8 mouse cellular contexts compared by ENCODE assay signal in the genomic region with DNA sequence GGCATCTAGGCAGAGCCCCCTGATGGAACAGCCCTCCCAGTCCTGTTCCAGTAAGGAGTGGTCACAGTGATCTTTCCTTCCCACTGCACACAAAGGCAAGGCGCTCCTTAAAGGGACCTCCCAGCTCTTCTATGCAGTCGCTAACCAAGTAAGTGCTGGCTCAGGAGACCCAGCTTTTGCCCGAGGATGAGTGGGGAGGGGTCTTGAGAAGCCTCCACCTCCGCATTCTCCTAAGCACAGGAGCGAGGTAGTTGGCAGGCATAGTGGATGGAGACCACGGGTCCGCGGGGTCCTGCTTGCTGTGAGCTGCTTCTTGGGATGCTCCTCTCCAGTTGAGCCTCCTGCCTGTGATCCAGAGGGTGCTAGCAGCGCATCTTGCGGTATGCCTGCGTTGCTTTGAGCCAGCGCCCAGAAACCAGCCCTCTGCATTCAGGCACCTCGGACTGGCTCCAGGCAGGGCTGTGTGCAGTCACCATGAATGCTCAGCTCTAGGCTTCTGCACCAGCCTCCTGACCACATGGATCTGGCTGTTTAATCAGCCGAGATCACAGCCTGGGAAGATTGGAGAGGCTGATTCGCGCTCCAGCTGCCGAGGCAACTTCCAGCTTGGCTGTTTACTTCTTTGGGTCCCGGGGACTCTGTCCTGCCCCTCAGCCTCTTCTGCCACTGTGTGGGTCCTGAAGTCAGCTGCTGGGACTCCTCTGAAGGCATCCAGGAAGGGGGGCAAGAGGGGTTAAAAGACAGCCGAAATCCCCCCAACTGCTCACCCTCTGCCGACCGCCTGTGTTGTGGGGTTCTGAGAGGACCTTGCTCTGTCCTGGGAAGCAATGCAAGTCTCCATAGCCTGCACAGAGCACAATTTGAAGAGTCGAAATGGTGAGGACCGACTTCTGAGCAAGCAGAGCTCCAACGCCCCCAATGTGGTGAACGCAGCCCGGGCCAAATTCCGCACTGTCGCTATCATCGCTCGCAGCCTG. TPM values are rescaled to one million over a fixed set of nuclear protein-coding genes. Genes with fewer than 3 reads are reported as not detected.
A peak's percentile ranks its signal among the peaks of the same experiment; 100 is the strongest.
DNase-seq lines count a peak whose midpoint lies in the region; ATAC-seq and TF ChIP-seq lines count a peak whose summit lies in the region.

Kcnab1 (plus strand) TSS at position 440 of the 977 bp plus-strand sequence.

- ATAC-seq in lung, embryonic 16.5 days (ENCODE audit: low read depth) = peak; percentile 65
- peak; percentile 76; the same call in 1 of the 2 replicates for ATAC-seq in embryonic facial prominence, embryonic 14.5 days (ENCODE audit: low read depth)
- peak; percentile 35; the same call in 1 of the 2 replicates for ATAC-seq in heart, embryonic 14.5 days (ENCODE audit: insufficient number of reproducible peaks, insufficient read depth, low FRiP score, low read depth)
- peak; percentile 74 for ATAC-seq in stomach, embryonic 14.5 days (ENCODE audit: insufficient number of reproducible peaks, insufficient read depth, low FRiP score, low read depth)

- H3K4me1 ChIP-seq in lung, embryonic 16.5 days (replicated peaks; ENCODE audit: control insufficient read depth, insufficient read depth, low read length) = peaks cover 5% of the 10 kb centered on the region; the same call in 1 of the 2 replicates
- no peaks in the 10 kb centered on the region for H3K4me1 ChIP-seq in lung, adult 2 months (ENCODE audit: control insufficient read depth, insufficient read depth, low read length)
- peaks cover 11% of the 10 kb centered on the region; the same call in 1 of the 2 replicates for H3K4me1 ChIP-seq in embryonic facial prominence, embryonic 14.5 days (ENCODE audit: control insufficient read depth, insufficient read depth, low read length)
- peaks cover 6 to 11% of the 10 kb centered on the region in 2 experiments for H3K4me1 ChIP-seq in heart, embryonic 14.5 days (ENCODE audit: control insufficient read depth in 2 of 2, insufficient read depth in 2 of 2, low read length in 2 of 2)
- H3K4me1 ChIP-seq in midbrain, embryonic 10.5 days = peaks cover 39% of the 10 kb centered on the region
- peaks cover 8% of the 10 kb centered on the region for H3K4me1 ChIP-seq in stomach, embryonic 14.5 days (ENCODE audit: control insufficient read depth, insufficient read depth, low read length)

- H3K4me3 ChIP-seq in lung, embryonic 16.5 days (ENCODE audit: low read length) = peak within 1 kb of the TSS; percentile 39
- H3K4me3 ChIP-seq in lung, adult 2 months (replicated peaks; ENCODE audit: extremely low read depth, low read depth, low read length) = no peak within 1 kb of the TSS
- H3K4me3 ChIP-seq in embryonic facial prominence, embryonic 14.5 days (ENCODE audit: low read depth, low read length) = peak within 1 kb of the TSS; percentile 45
- peak within 1 kb of the TSS; percentile 44 to 48 for H3K4me3 ChIP-seq in heart, embryonic 14.5 days (ENCODE audit: control insufficient read depth in 1 of 2, insufficient read depth in 1 of 2, low read depth in 1 of 2, low read length in 2 of 2)
- H3K4me3 ChIP-seq in midbrain, embryonic 10.5 days = peak within 1 kb of the TSS; percentile 66
- H3K4me3 ChIP-seq in stomach, embryonic 14.5 days (ENCODE audit: low read depth, low read length) = peak within 1 kb of the TSS; percentile 35

- DNase-seq in lung, adult 2 months = no peak
- DNase-seq in embryonic facial prominence, embryonic 14.5 days (ENCODE audit: low spot score) = peak; percentile 53
- DNase-seq in layer of hippocampus, adult 9-11 months = peak; percentile 61
- peak; percentile 64 for DNase-seq in midbrain, embryonic 10.5 days (ENCODE audit: low spot score)
- DNase-seq in thymus, postnatal 36 days = no peak

- peaks cover 5% of the 10 kb centered on the region; the same call in 1 of the 2 replicates for H3K27me3 ChIP-seq in lung, embryonic 16.5 days (ENCODE audit: control insufficient read depth, insufficient read depth, low read depth, low read length)
- peaks cover 26% of the 10 kb centered on the region for H3K27me3 ChIP-seq in embryonic facial prominence, embryonic 14.5 days (replicated peaks; ENCODE audit: control insufficient read depth, insufficient read depth, low read length)
- no peaks in the 10 kb centered on the region for H3K27me3 ChIP-seq in heart, embryonic 14.5 days (ENCODE audit: control insufficient read depth, insufficient read depth, low read length)
- peaks cover 38% of the 10 kb centered on the region for H3K27me3 ChIP-seq in midbrain, embryonic 10.5 days (ENCODE audit: low read depth, poor library complexity, severe bottlenecking)
- H3K27me3 ChIP-seq in stomach, embryonic 14.5 days (ENCODE audit: control insufficient read depth, insufficient read depth, low read length) = no peaks in the 10 kb centered on the region

- H3K9me3 ChIP-seq in lung, embryonic 16.5 days (ENCODE audit: control insufficient read depth, low read length) = no peaks in the 10 kb centered on the region
- H3K9me3 ChIP-seq in embryonic facial prominence, embryonic 14.5 days (ENCODE audit: control insufficient read depth, low read length) = no peaks in the 10 kb centered on the region
- H3K9me3 ChIP-seq in heart, embryonic 14.5 days (ENCODE audit: control insufficient read depth, low read length) = no peaks in the 10 kb centered on the region
- H3K9me3 ChIP-seq in midbrain, embryonic 10.5 days (replicated peaks) = no peaks in the 10 kb centered on the region
- no peaks in the 10 kb centered on the region for H3K9me3 ChIP-seq in stomach, embryonic 14.5 days (ENCODE audit: control insufficient read depth, low read depth, low read length)

- no peak for TF ChIP-seq CTCF in lung, adult 2 months (IDR thresholded peaks at IDR 0.05; ENCODE audit: insufficient read depth, low read length)

- no peaks in the 10 kb centered on the region for H3K36me3 ChIP-seq in lung, embryonic 16.5 days (ENCODE audit: control insufficient read depth, insufficient read depth, low read length)
- no peaks in the 10 kb centered on the region for H3K36me3 ChIP-seq in embryonic facial prominence, embryonic 14.5 days (ENCODE audit: control insufficient read depth, insufficient read depth, low read length)
- no peaks in the 10 kb centered on the region for H3K36me3 ChIP-seq in heart, embryonic 14.5 days (ENCODE audit: control insufficient read depth, insufficient read depth, low read length)
- no peaks in the 10 kb centered on the region for H3K36me3 ChIP-seq in midbrain, embryonic 10.5 days
- H3K36me3 ChIP-seq in stomach, embryonic 14.5 days (ENCODE audit: control insufficient read depth, insufficient read depth, low read length) = no peaks in the 10 kb centered on the region

- under 1% methylated on average over 30 of the region's 30 CpGs for WGBS in lung, embryonic 16.5 days
- 2% methylated on average over 30 of the region's 30 CpGs for WGBS in lung, adult 2 months
- WGBS in embryonic facial prominence, embryonic 14.5 days = 0% methylated on average over 28 of the region's 30 CpGs
- WGBS in heart, embryonic 14.5 days = under 1% methylated on average over 30 of the region's 30 CpGs
- under 1% methylated on average over 30 of the region's 30 CpGs for WGBS in midbrain, embryonic 10.5 days
- WGBS in stomach, embryonic 14.5 days = 2% methylated on average over 30 of the region's 30 CpGs

- no peak for TF ChIP-seq POLR2A in lung, adult 2 months (IDR thresholded peaks at IDR 0.05; ENCODE audit: borderline replicate concordance, extremely low read depth, low read depth, low read length)

- peak within 1 kb of the TSS; percentile 69 for H3K4me2 ChIP-seq in lung, embryonic 16.5 days (ENCODE audit: low read depth, low read length)
- peak within 1 kb of the TSS; percentile 70 for H3K4me2 ChIP-seq in embryonic facial prominence, embryonic 14.5 days (ENCODE audit: low read depth, low read length)
- H3K4me2 ChIP-seq in heart, embryonic 14.5 days (ENCODE audit: low read length) = peak within 1 kb of the TSS; percentile 82
- H3K4me2 ChIP-seq in stomach, embryonic 14.5 days (replicated peaks; ENCODE audit: low read depth, low read length) = peak within 1 kb of the TSS; percentile 79

- no peak within 1 kb of the TSS for H3K27ac ChIP-seq in lung, embryonic 16.5 days (ENCODE audit: low read length)
- no peak within 1 kb of the TSS for H3K27ac ChIP-seq in embryonic facial prominence, embryonic 14.5 days (replicated peaks; ENCODE audit: low read depth, low read length)
- H3K27ac ChIP-seq in heart, embryonic 14.5 days (replicated peaks in 1 of 2; ENCODE audit: control insufficient read depth in 1 of 2, insufficient read depth in 1 of 2, low read depth in 2 of 2, low read length in 2 of 2) = no peak within 1 kb of the TSS
- peak within 1 kb of the TSS; percentile 84 for H3K27ac ChIP-seq in midbrain, embryonic 10.5 days (replicated peaks)
- H3K27ac ChIP-seq in stomach, embryonic 14.5 days (ENCODE audit: low read length) = no peak within 1 kb of the TSS

- H3K9ac ChIP-seq in lung, embryonic 16.5 days (ENCODE audit: low read length) = peak within 1 kb of the TSS; percentile 47; the same call in 1 of the 2 replicates
- H3K9ac ChIP-seq in embryonic facial prominence, embryonic 14.5 days (ENCODE audit: low read depth, low read length) = peak within 1 kb of the TSS; percentile 59
- peak within 1 kb of the TSS; percentile 52 for H3K9ac ChIP-seq in heart, embryonic 14.5 days (ENCODE audit: low read length)
- 0 out of 2 replicates have a peak within 1 kb of the TSS, but pooled peaks have one; percentile 25 for H3K9ac ChIP-seq in stomach, embryonic 14.5 days (replicated peaks; ENCODE audit: low read depth, low read length)

RNA-seq across cellular contexts. Expression of gene Kcnab1, which starts in this region (rescaled TPM):
- polyA plus RNA-seq in lung, embryonic 16.5 days (2015; fragmentation: Nextera tagmentation; extraction: Ambion mirVana) = 1.8 and 2.3 TPM in 2 replicates
- 0.63 and 1.1 TPM in 2 replicates for polyA plus RNA-seq in lung, adult 2 months (2012; rRNA removed)
- 6.6 and 7.0 TPM in 2 replicates for polyA plus RNA-seq in embryonic facial prominence, embryonic 14.5 days (2014; fragmentation: Nextera tagmentation; extraction: Ambion mirVana)
- 1.6 and 2.8 TPM in 2 replicates for polyA plus RNA-seq in heart, embryonic 14.5 days (2014; fragmentation: Nextera tagmentation; extraction: Ambion mirVana)
- polyA plus RNA-seq in midbrain, embryonic 10.5 days (2016; fragmentation: Nextera tagmentation; extraction: Ambion mirVana) = 6.7 and 7.0 TPM in 2 replicates
- polyA plus RNA-seq in stomach, embryonic 14.5 days (2014; fragmentation: Nextera tagmentation; extraction: Ambion mirVana) = 3.9 and 5.7 TPM in 2 replicates

Comparison
In these comparisons a context has a peak if more than half of its experiments do, and no peak if none do; other contexts are left out.
1. DNase-seq: peak in embryonic facial prominence, embryonic 14.5 days (single experiment), layer of hippocampus, adult 9-11 months (single experiment) and midbrain, embryonic 10.5 days (single experiment); none in lung, adult 2 months (single experiment) and thymus, postnatal 36 days (0 of 2).
2. Peak in every context shown above with its lines, with median percentiles within 50 percentile points of each other: ATAC-seq, H3K4me2 ChIP-seq and H3K9ac ChIP-seq.